8 mouse cellular contexts compared by ENCODE assay signal in genomic region chr5:142959576-142960556, GRCm38 (mm10). TPM values are rescaled to one million over a fixed set of nuclear protein-coding genes. Genes with fewer than 3 reads are reported as not detected.
DNase-seq lines count a peak whose midpoint lies in the region; ATAC-seq and TF ChIP-seq lines count a peak whose summit lies in the region.

Gene Fscn1, plus strand, starts transcription at chr5:142960343.

- peak within 1 kb of the TSS; percentile 99 for H3K4me3 ChIP-seq in embryonic facial prominence, embryonic 14.5 days (ENCODE audit: low read depth, low read length)
- H3K4me3 ChIP-seq in limb, embryonic 14.5 days (replicated peaks; ENCODE audit: low read length): peak within 1 kb of the TSS; percentile 79
- peak within 1 kb of the TSS; percentile 92 for H3K4me3 ChIP-seq in midbrain, postnatal 0 days (ENCODE audit: low read depth, low read length)
- H3K4me3 ChIP-seq in stomach, embryonic 15.5 days (replicated peaks): peak within 1 kb of the TSS; percentile 81

- 8% methylated on average over 34 of the region's 44 CpGs for WGBS in embryonic facial prominence, embryonic 14.5 days
- WGBS in limb, embryonic 14.5 days: 8% methylated on average over 43 of the region's 44 CpGs
- 7% methylated on average over 43 of the region's 44 CpGs for WGBS in midbrain, postnatal 0 days
- 8% methylated on average over 44 of the region's 44 CpGs for WGBS in stomach, embryonic 15.5 days

- H3K4me2 ChIP-seq in embryonic facial prominence, embryonic 14.5 days (ENCODE audit: low read depth, low read length): peak within 1 kb of the TSS; percentile 92
- peak within 1 kb of the TSS; percentile 96 for H3K4me2 ChIP-seq in limb, embryonic 14.5 days (replicated peaks; ENCODE audit: low read depth, low read length, severe bottlenecking)
- peak within 1 kb of the TSS; percentile 95 for H3K4me2 ChIP-seq in midbrain, postnatal 0 days (ENCODE audit: low read depth, low read length, poor library complexity, severe bottlenecking)
- H3K4me2 ChIP-seq in stomach, embryonic 15.5 days: peak within 1 kb of the TSS; percentile 79

- H3K27ac ChIP-seq in embryonic facial prominence, embryonic 14.5 days (replicated peaks; ENCODE audit: low read depth, low read length): peak within 1 kb of the TSS; percentile 99
- H3K27ac ChIP-seq in limb, embryonic 14.5 days (replicated peaks; ENCODE audit: low read depth, low read length): peak within 1 kb of the TSS; percentile 98
- H3K27ac ChIP-seq in midbrain, postnatal 0 days (ENCODE audit: low read depth, low read length): peak within 1 kb of the TSS; percentile 91
- H3K27ac ChIP-seq in stomach, embryonic 15.5 days: peak within 1 kb of the TSS; percentile 97

- H3K9ac ChIP-seq in embryonic facial prominence, embryonic 14.5 days (ENCODE audit: low read depth, low read length): peak within 1 kb of the TSS; percentile 98
- peak within 1 kb of the TSS; percentile 98 for H3K9ac ChIP-seq in limb, embryonic 14.5 days (ENCODE audit: low read depth, low read length, severe bottlenecking)
- H3K9ac ChIP-seq in midbrain, postnatal 0 days (replicated peaks; ENCODE audit: low read length, poor library complexity, severe bottlenecking): peak within 1 kb of the TSS; percentile 87
- H3K9ac ChIP-seq in stomach, embryonic 15.5 days: peak within 1 kb of the TSS; percentile 85

- H3K27me3 ChIP-seq in embryonic facial prominence, embryonic 14.5 days (replicated peaks; ENCODE audit: control insufficient read depth, insufficient read depth, low read length): no peaks in the 10 kb centered on the region
- no peaks in the 10 kb centered on the region for H3K27me3 ChIP-seq in limb, embryonic 14.5 days (ENCODE audit: control insufficient read depth, insufficient read depth, low read length)
- no peaks in the 10 kb centered on the region for H3K27me3 ChIP-seq in midbrain, postnatal 0 days (ENCODE audit: insufficient read depth, low read length)
- H3K27me3 ChIP-seq in stomach, embryonic 15.5 days (replicated peaks): no peaks in the 10 kb centered on the region

- H3K4me1 ChIP-seq in embryonic facial prominence, embryonic 14.5 days (ENCODE audit: control insufficient read depth, insufficient read depth, low read length): peaks cover 24% of the 10 kb centered on the region
- peaks cover 16% of the 10 kb centered on the region for H3K4me1 ChIP-seq in limb, embryonic 14.5 days (ENCODE audit: control insufficient read depth, insufficient read depth, low read length)
- H3K4me1 ChIP-seq in midbrain, postnatal 0 days (ENCODE audit: insufficient read depth, low read length): 0 out of 2 replicates have a peak, but pooled peaks cover 4% of the 10 kb centered on the region
- H3K4me1 ChIP-seq in stomach, embryonic 15.5 days: peaks cover 25% of the 10 kb centered on the region

- 0 out of 2 replicates have a peak, but pooled peaks cover 3% of the 10 kb centered on the region for H3K36me3 ChIP-seq in embryonic facial prominence, embryonic 14.5 days (ENCODE audit: control insufficient read depth, insufficient read depth, low read length)
- H3K36me3 ChIP-seq in limb, embryonic 14.5 days (ENCODE audit: control insufficient read depth, insufficient read depth, low read length): peaks cover 6% of the 10 kb centered on the region; the same call in 1 of the 2 replicates
- no peaks in the 10 kb centered on the region for H3K36me3 ChIP-seq in midbrain, postnatal 0 days (ENCODE audit: insufficient read depth, low read length)
- no peaks in the 10 kb centered on the region for H3K36me3 ChIP-seq in stomach, embryonic 15.5 days

- ATAC-seq in embryonic facial prominence, embryonic 14.5 days (ENCODE audit: low read depth): peak; percentile 76
- peak; percentile 80 for ATAC-seq in limb, embryonic 14.5 days (ENCODE audit: low FRiP score, low read depth)
- ATAC-seq in midbrain, postnatal 0 days (ENCODE audit: low FRiP score): peak; percentile 76
- ATAC-seq in stomach, embryonic 15.5 days (ENCODE audit: insufficient read depth, low FRiP score, low read depth): peak; percentile 61; the same call in 1 of the 2 replicates

- peak; percentile 99 for TF ChIP-seq POLR2A in limb, embryonic 14.5 days (IDR thresholded peaks at IDR 0.05; ENCODE audit: borderline replicate concordance, extremely low read depth, insufficient read depth, insufficient read length)

- no peaks in the 10 kb centered on the region for H3K9me3 ChIP-seq in embryonic facial prominence, embryonic 14.5 days (ENCODE audit: control insufficient read depth, low read length)
- H3K9me3 ChIP-seq in limb, embryonic 14.5 days (ENCODE audit: control insufficient read depth, low read length): no peaks in the 10 kb centered on the region
- H3K9me3 ChIP-seq in midbrain, postnatal 0 days (ENCODE audit: low read length): no peaks in the 10 kb centered on the region
- H3K9me3 ChIP-seq in stomach, embryonic 15.5 days: no peaks in the 10 kb centered on the region

- peak; percentile 94 for DNase-seq in 3T3-L1 (ENCODE audit: low read depth, low spot score)
- DNase-seq in adrenal gland, postnatal 4 days (ENCODE audit: low spot score in 2 of 2): peak; percentile 72 to 75
- peak; percentile 96 for DNase-seq in embryonic facial prominence, embryonic 14.5 days (ENCODE audit: low spot score)
- peak; percentile 76 to 85 for DNase-seq in heart, adult 9 months (ENCODE audit: low spot score in 2 of 2)
- peak; percentile 69 for DNase-seq in kidney, adult 9 months
- peak; percentile 92 for DNase-seq in limb, embryonic 14.5 days (ENCODE audit: low spot score)
- DNase-seq in midbrain, postnatal 0 days (ENCODE audit: low spot score): peak; percentile 92

- peak; percentile 58 for TF ChIP-seq CTCF in midbrain, postnatal 0 days (IDR thresholded peaks at IDR 0.05)

RNA-seq across cellular contexts. Expression of gene Fscn1, which starts in this region (rescaled TPM):
- total RNA-seq in adrenal gland, postnatal 4 days (2021): 100 to 1,000 TPM; 122 to 151 TPM
- polyA plus RNA-seq in embryonic facial prominence, embryonic 14.5 days (2014; fragmentation: Nextera tagmentation; extraction: Ambion mirVana): 338 and 413 TPM in 2 replicates
- 395 and 512 TPM in 2 replicates for polyA plus RNA-seq in limb, embryonic 14.5 days (2012; rRNA removed)
- polyA plus RNA-seq in limb, embryonic 14.5 days (2014; fragmentation: Nextera tagmentation; extraction: Ambion mirVana): 356 and 368 TPM in 2 replicates
- 536 and 616 TPM in 2 replicates for total RNA-seq in midbrain, postnatal 0 days (2014; rRNA removed)
- 485 and 504 TPM in 2 replicates for polyA plus RNA-seq in midbrain, postnatal 0 days (2015; fragmentation: Nextera tagmentation; extraction: Ambion mirVana)
- polyA plus RNA-seq in stomach, embryonic 15.5 days (2015; fragmentation: Nextera tagmentation; extraction: Ambion mirVana): 181 and 185 TPM in 2 replicates

Comparison
In these comparisons a context has a peak if more than half of its experiments do, and no peak if none do; other contexts are left out.
1. Peak in every context shown above with its lines: DNase-seq, ATAC-seq, H3K4me3 ChIP-seq and H3K27ac ChIP-seq.